ENCODE assay signal across 19 mouse cellular contexts in the genomic region with DNA sequence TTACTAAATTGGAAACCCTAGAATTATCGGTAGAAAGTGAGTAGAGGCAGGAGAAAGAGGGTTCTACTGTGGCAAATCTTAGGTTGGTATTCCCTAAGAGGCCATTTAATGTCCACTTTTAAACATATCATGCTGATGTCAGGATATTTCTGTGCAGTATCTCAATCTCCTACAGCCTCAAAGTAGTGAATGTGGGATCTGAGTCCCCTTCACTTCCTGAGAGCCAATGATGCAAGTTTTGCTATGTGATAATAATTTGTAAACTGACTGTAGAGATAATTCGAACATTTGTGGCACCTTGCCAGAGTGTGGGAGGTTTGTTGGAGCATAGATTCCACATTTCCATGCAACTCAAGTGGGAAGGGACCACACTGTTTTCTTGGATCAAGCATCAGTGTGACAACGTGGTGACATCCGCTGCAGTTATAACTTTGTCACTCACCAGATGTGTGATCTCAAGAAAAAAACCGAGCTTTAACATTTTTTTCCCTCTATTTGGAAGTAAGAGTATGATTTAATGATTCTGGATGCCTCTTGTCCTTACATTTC. TPM values are rescaled to one million over a fixed set of nuclear protein-coding genes. Genes with fewer than 3 reads are reported as not detected.
DNase-seq lines count a peak whose midpoint lies in the region; ATAC-seq and TF ChIP-seq lines count a peak whose summit lies in the region.
"Had no signal": no experiment of that assay in that cellular context is flagged by ENCODE, and none has a peak within 500 bp of the region (broad histone marks: within the 10 kb centered on the region; RNA-seq: fewer than 3 reads in every experiment).

No protein-coding gene starts in this region.

- H3K9ac ChIP-seq in forebrain, postnatal 0 days, result no peak overlapping the region
- H3K9ac ChIP-seq in forebrain, embryonic 11.5 days (ENCODE audit: low read length), result no peak overlapping the region
- H3K9ac ChIP-seq in lung, embryonic 16.5 days (ENCODE audit: low read length), result no peak overlapping the region
- H3K9ac ChIP-seq: heart, embryonic 13.5 days; hindbrain, embryonic 13.5 days; liver, embryonic 14.5 days; midbrain, embryonic 12.5 days had no signal

- no peak overlapping the region for H3K4me2 ChIP-seq in forebrain, postnatal 0 days (ENCODE audit: low read depth)
- no peak overlapping the region for H3K4me2 ChIP-seq in forebrain, embryonic 11.5 days (ENCODE audit: low read depth, low read length, severe bottlenecking)
- H3K4me2 ChIP-seq in lung, embryonic 16.5 days (ENCODE audit: low read depth, low read length), result no peak overlapping the region
- H3K4me2 ChIP-seq: heart, embryonic 13.5 days; hindbrain, embryonic 13.5 days; midbrain, embryonic 12.5 days had no signal

- TF ChIP-seq CTCF in forebrain, postnatal 0 days (IDR thresholded peaks at IDR 0.05; ENCODE audit: low read depth), result no peak

- no peaks in the 10 kb centered on the region for H3K36me3 ChIP-seq in forebrain, postnatal 0 days (ENCODE audit: insufficient read depth)
- H3K36me3 ChIP-seq in forebrain, embryonic 11.5 days (ENCODE audit: control insufficient read depth, insufficient read depth, low read length), result no peaks in the 10 kb centered on the region
- H3K36me3 ChIP-seq in lung, embryonic 16.5 days (ENCODE audit: control insufficient read depth, insufficient read depth, low read length), result no peaks in the 10 kb centered on the region
- H3K36me3 ChIP-seq: heart, embryonic 13.5 days; hindbrain, embryonic 13.5 days; limb, embryonic 10.5 days; midbrain, embryonic 12.5 days had no signal

- H3K27ac ChIP-seq in forebrain, postnatal 0 days (ENCODE audit: low read depth, low read length), result no peak overlapping the region
- H3K27ac ChIP-seq in forebrain, embryonic 11.5 days (ENCODE audit: low read depth, low read length), result no peak overlapping the region
- no peak overlapping the region for H3K27ac ChIP-seq in lung, embryonic 16.5 days (ENCODE audit: low read length)
- H3K27ac ChIP-seq: heart, embryonic 13.5 days; hindbrain, embryonic 13.5 days; limb, embryonic 10.5 days; liver, embryonic 14.5 days; midbrain, embryonic 12.5 days had no signal

- WGBS in forebrain, postnatal 0 days, result 66% methylated on average over 5 of the region's 5 CpGs
- WGBS in forebrain, embryonic 11.5 days, result 84% methylated on average over 5 of the region's 5 CpGs
- 51% methylated on average over 5 of the region's 5 CpGs for WGBS in lung, embryonic 16.5 days

- no peaks in the 10 kb centered on the region for H3K4me1 ChIP-seq in forebrain, postnatal 0 days (ENCODE audit: insufficient read depth)
- no peaks in the 10 kb centered on the region for H3K4me1 ChIP-seq in forebrain, embryonic 11.5 days (replicated peaks; ENCODE audit: control insufficient read depth, insufficient read depth, low read length)
- no peaks in the 10 kb centered on the region for H3K4me1 ChIP-seq in lung, embryonic 16.5 days (replicated peaks; ENCODE audit: control insufficient read depth, insufficient read depth, low read length)
- H3K4me1 ChIP-seq: heart, embryonic 13.5 days; hindbrain, embryonic 13.5 days; limb, embryonic 10.5 days; midbrain, embryonic 12.5 days had no signal

- H3K4me3 ChIP-seq in forebrain, postnatal 0 days (ENCODE audit: low read depth, low read length), result no peak overlapping the region
- no peak overlapping the region for H3K4me3 ChIP-seq in forebrain, embryonic 11.5 days (ENCODE audit: low read depth, low read length)
- no peak overlapping the region for H3K4me3 ChIP-seq in lung, embryonic 16.5 days (ENCODE audit: low read length)
- H3K4me3 ChIP-seq: heart, embryonic 13.5 days; hindbrain, embryonic 13.5 days; limb, embryonic 10.5 days; midbrain, embryonic 12.5 days had no signal

- peak; percentile 34 for DNase-seq in forebrain, postnatal 0 days
- DNase-seq in forebrain, embryonic 11.5 days (ENCODE audit: low spot score), result no peak
- DNase-seq in lung, postnatal 25 days (ENCODE audit: low spot score), result no peak
- peak; percentile 30 to 39 for DNase-seq in left cerebral cortex, adult 18-20 months (ENCODE audit: low spot score in 2 of 2)
- DNase-seq in right cerebral cortex, postnatal 4 days, result peak; percentile 11
- DNase-seq: adrenal gland, postnatal 14 days; gastrocnemius, postnatal 10 days; kidney, adult 9 months; thymus, postnatal 25 days had no signal

- no peaks in the 10 kb centered on the region; the same call in 1 of the 2 replicates for H3K9me3 ChIP-seq in forebrain, postnatal 0 days (ENCODE audit: low read length)
- no peaks in the 10 kb centered on the region for H3K9me3 ChIP-seq in forebrain, embryonic 11.5 days (ENCODE audit: control insufficient read depth, low read length)
- no peaks in the 10 kb centered on the region for H3K9me3 ChIP-seq in lung, embryonic 16.5 days (ENCODE audit: control insufficient read depth, low read length)
- H3K9me3 ChIP-seq: heart, embryonic 13.5 days; hindbrain, embryonic 13.5 days; limb, embryonic 10.5 days; midbrain, embryonic 12.5 days had no signal

- ATAC-seq in forebrain, postnatal 0 days, result no peak
- ATAC-seq in forebrain, embryonic 11.5 days (replicated peaks; ENCODE audit: low FRiP score), result no peak
- peak; percentile 87 for ATAC-seq in lung, embryonic 16.5 days (ENCODE audit: low read depth)
- no peak for ATAC-seq in erythroblast, adult 5-6 weeks (replicated peaks; ENCODE audit: low FRiP score, poor library complexity, severe bottlenecking)
- ATAC-seq in inflammation-experienced regulatory T-cells, adult 6 months, result no peak

- no peaks in the 10 kb centered on the region for H3K27me3 ChIP-seq in forebrain, postnatal 0 days (ENCODE audit: insufficient read depth, low read length)
- no peaks in the 10 kb centered on the region for H3K27me3 ChIP-seq in forebrain, embryonic 11.5 days (ENCODE audit: control insufficient read depth, insufficient read depth, low read length)
- no peaks in the 10 kb centered on the region for H3K27me3 ChIP-seq in lung, embryonic 16.5 days (ENCODE audit: control insufficient read depth, insufficient read depth, low read depth, low read length)
- H3K27me3 ChIP-seq: heart, embryonic 13.5 days; hindbrain, embryonic 13.5 days; midbrain, embryonic 12.5 days had no signal

RNA-seq across cellular contexts. Expression of a gene that starts 49.5 kb away (rescaled TPM):
- not detected in 2 replicates for total RNA-seq in forebrain, postnatal 0 days (2014; rRNA removed)
- not detected in 2 replicates for polyA plus RNA-seq in forebrain, postnatal 0 days (2015; fragmentation: Nextera tagmentation; extraction: Ambion mirVana)
- not detected in 2 replicates for polyA plus RNA-seq in forebrain, embryonic 11.5 days (2014; fragmentation: Nextera tagmentation; extraction: Ambion mirVana)
- not detected in 2 replicates for polyA plus RNA-seq in lung, embryonic 16.5 days (2015; fragmentation: Nextera tagmentation; extraction: Ambion mirVana)
- not detected for total RNA-seq in left cerebral cortex, adult 18-20 months (2021)
- not detected in 2 replicates for total RNA-seq in erythroblast, adult 5-6 weeks (2015; ENCODE audit: low replicate concordance)
- not detected in 2 replicates for total RNA-seq in erythroblast, adult 5-6 weeks (2017; ENCODE audit: low replicate concordance)
- not detected for polyA plus RNA-seq in inflammation-experienced regulatory T-cells, adult 6 months (2017; shearing (Covaris generic))
- total RNA-seq: adrenal gland, postnatal 14 days; gastrocnemius, postnatal 10 days had no signal
- polyA plus RNA-seq: cortical plate, adult 2 months; heart, embryonic 13.5 days; hindbrain, embryonic 13.5 days; limb, embryonic 10.5 days; liver, embryonic 14.5 days; midbrain, embryonic 12.5 days; neural tube, embryonic 11.5 days had no signal

Comparison
In these comparisons a context has a peak if more than half of its experiments do, and no peak if none do; other contexts are left out.
1. DNase-seq: peak in forebrain, postnatal 0 days (single experiment), left cerebral cortex, adult 18-20 months (2 of 2) and right cerebral cortex, postnatal 4 days (single experiment); none in forebrain, embryonic 11.5 days (single experiment) and lung, postnatal 25 days (single experiment).